Mouse (Mus musculus) 3134 (cell line): ENCODE results near the gene Dgkg.
A peak's percentile ranks its signal among the peaks of the same experiment; 100 is the strongest.

Experiments
- DNase-seq: peaks from one replicate; pipeline ENCODE4 v3.0.0-alpha.2; 2011; ENCODE audit warnings: low spot score; ENCODE audit not compliant: insufficient read length; ENCODE audit errors: extremely low read depth

Gene Dgkg

DNA sequence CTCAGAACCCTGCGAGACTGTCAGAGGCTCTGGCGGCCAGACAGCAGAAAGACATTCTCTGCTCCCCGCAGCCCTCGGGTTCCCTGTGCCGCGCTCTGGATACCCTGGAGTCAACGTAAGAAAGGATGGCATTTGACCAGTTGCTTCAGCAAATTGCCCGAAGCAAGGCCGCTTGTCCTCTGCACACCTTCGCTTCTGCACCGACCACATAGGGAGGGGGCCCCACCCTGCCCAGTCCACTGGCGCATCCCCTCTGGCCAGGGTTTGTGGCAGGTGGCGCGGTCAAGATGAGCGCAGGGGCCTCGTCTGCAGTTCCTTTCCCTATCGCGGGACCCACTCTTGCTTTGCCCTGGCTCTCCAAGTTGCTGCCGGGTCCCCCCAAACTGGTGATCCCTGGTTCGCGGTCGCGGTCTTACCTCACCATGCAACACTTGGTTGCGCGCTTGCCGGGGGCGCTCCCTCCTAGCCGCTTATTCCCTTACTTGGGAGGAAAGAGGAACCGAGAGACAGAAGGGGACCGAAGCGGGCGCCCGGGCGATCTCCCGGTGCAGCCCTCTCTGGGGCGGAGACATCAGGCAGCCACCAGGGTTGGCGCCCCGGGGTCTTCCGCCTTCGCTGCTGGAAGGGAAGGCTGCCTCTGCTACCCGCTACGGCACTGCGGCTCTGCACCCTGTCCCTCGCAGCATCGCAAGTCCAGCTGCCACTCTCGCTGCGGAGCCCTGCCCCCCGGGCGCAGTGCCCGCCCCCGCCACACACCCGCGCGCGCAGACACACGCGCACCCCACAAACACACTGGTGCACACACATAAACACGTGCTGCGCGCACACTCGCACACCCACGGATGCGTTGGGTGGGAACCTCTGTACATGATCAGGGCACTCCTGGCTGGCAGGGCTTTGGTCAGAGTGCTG, at the start of gene Dgkg:
Dgkg (minus strand) TSS at position 689 of the 912 bp plus-strand sequence.
- DNase-seq, result no peak

DNA sequence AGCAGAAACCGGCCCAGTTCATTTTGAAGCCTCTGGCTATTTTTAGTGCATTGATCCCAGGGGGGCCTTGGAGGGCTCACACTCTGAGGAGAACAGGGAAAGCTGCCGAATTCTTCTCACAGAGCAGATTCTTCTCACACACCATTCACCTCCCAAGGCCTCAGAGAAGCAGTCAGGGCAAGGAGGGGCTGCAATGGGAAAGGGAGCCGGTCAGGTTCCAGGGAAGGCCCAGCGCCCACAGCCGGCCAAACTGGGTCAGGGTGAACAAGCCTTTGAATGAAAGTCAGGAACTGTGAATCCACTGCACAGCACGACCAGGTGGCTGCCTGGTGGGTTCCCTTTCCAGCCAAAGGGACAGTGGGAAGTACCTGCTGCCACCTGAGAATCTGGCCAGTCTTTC, 47.9 kb upstream of the Dgkg start:
- no peak for DNase-seq

DNA sequence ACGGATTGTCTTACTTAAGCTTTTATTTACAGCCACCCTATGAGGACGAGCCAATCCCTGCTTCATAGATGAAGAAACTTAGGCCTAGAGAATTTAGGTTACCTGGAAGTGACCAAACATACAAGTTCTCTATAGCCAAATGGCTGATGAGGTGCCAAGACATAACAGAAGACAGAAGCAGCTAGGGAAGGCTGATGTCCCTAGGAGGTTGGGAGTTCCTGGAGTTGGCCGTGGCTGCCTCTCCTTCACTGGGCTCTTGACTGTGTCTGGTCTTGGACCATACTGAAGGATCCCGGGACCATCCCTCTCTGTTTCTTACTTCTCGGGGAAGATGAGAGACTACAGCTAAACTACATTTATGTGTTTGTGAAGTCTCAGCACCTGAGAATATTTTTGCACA, 47.1 kb upstream of the Dgkg start:
- no peak for DNase-seq

GRCm38 (mm10) chr16:22698846-22699760, 42.1 kb upstream of the Dgkg start:
- no peak for DNase-seq

DNA sequence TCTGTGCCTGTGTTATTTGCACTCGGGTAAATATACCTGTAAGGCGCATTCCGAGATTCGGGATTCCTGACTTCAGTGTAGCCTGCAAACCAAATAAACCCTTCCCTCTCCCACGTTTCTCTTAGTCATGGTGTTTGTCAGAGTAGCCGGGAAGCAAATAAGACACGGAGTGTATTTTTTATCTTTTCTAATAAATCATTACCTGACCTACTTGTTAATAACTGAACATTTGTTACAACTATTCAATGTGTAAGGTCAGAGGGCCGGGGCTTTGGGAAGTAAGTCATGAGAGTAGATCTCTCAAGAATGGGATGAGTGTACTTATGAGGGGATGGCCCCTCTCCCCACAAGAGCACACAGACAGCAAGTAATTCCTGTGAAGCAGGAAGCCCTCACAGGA, 41.1 kb upstream of the Dgkg start:
- no peak for DNase-seq

DNA sequence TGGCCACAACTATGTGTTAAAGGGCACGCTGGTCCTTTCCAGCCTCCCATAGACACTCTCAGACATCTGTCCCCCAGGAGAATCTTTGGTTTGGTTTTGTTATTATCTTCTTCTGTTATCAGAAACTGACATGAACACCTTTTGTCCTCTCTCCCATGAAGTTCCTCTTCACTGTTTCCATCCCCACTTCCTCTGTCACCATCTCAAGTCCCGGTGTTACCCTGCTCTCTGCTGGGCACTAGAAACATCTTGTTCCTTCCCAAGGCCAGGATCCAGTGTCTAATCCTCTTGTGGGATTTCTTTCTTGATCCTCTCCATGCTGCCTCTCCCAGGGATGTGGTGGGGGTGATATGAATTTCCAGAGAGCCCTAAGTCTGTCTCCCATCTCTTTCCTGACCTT, 32.6 kb upstream of the Dgkg start:
- DNase-seq, result no peak

- no peak for DNase-seq
Observed at GRCm38 (mm10) chr16:22687711-22688230, 30.8 kb upstream of the Dgkg start.

GRCm38 (mm10) chr16:22683605-22684004, 26.6 kb upstream of the Dgkg start:
- DNase-seq, result no peak

- DNase-seq, result no peak
Observed at GRCm38 (mm10) chr16:22682727-22683126, 25.7 kb upstream of the Dgkg start.

GRCm38 (mm10) chr16:22679641-22680040, 22.6 kb upstream of the Dgkg start:
- no peak for DNase-seq

DNA sequence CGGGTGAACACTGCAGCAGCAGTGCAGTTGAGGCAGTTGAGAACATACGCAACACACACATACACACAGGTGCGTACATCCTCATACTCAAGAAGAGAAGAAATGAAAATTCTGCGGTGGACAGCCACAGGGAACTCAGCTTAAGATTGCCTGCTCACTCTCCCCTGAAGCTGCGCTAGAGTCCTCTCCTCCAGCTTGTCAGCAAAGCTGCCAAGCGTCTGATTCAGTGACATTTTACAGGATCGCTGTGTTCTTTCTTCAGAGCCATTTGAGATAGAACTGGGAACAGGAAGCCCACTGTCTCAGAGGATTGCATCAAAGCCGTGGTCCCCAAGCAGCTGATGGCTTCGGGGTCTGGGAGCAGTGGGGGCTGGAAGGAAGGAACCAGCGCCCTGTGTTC, 17.6 kb upstream of the Dgkg start:
- DNase-seq, result no peak

- no peak for DNase-seq
Observed at GRCm38 (mm10) chr16:22674164-22674563, 17.1 kb upstream of the Dgkg start.

DNA sequence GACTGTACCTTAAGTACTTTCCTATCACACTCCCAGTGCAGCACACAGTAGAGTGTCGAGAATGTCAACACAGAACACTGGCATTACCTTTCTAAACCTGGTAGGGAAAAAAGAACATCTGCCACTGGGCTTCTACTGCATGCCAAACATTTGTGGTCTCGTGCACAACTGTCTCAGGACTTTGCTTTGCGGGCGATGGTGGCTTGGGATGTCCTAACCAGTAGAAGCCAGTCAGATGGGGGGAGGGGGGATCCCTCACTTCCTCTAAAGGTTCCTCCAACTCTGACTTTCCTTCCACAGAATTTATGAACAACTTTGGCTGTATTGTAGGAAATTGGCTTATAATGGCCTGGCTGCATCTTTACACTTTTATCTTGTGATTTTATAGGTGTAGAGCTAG, 7.0 kb upstream of the Dgkg start:
- no peak for DNase-seq

GRCm38 (mm10) chr16:22663136-22663535, 6.1 kb upstream of the Dgkg start:
- DNase-seq, result no peak

DNA sequence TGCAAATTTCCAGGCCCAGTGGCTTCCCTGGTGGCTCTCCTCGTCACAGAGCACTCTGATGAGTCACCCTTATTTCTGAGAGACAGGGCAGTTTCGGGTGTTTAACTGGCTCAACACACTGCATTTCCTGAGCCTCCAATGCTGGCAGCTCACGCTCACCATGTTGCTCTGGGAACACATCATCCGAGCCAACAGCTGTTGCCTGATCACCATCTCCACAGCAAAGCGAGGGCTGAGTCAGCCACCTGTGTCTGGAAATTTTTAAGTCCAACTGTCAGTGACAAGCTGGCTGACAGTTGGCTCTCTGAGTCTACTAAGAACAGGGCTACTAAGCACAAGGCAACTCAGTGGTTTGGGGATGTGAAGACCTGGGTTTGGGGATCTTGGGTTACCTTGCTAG, 4.1 kb upstream of the Dgkg start:
- peak; percentile 68 for DNase-seq

DNA sequence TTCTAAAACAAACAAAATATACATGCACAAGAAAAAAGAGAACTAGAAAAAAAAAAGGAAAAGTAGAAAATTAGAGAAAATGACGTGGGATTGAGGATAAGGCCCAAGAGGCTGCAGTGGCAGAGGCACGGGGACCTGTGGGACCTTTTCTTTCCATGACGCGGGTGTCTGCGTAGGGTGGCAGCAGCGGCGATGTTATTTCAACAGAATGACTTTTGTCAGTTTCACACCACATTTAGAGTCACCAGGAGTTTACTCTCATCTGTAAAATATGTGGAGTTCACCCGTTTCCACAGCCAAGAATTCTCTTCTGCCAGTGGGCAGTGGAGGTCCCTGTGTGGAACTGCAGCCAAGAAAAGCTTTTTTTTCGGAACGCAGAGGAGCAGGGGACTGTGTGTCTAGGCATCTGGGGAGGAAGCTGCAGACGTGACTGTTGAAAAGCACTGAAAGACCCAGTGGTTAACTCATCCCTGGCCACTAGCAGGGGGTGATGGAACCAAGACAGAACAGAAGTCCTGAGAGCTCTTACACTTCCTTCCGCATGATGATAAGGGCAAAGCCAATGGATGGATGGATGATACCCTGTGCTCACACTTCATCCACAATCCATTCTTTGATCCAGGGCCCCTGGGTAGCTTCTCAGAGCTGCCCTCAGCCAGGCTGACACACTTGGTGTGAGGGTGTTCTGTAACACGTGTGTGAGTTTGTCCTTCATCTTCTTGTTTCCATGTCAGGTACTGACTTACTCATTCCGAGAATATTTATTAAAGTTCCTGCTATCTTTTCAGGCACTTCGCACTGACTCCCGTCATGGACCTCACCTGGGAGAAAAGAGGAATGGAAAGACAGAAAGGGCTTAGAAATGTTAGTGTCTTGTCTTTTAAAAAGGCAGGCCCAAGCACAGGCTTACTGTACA, 1.1 kb upstream of the Dgkg start:
- no peak for DNase-seq

DNA sequence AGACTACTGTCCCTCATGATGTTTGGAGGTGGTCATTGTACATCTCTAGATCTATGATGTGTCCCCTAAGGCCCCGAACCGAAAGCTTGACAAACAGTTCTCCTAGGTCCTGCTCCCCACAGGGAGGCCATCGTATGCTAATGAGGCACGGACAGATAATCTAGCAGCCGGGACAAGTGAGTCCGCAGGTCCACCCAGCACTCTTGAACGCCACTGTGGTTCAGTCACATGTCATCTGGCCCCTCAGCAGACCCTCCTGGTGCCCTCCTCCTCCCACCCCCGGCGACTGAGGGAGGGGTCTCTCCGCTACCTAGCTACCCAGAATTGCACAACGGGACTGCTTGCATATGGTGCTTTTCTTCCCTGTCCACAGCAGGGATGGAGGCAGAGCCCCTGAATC, 1.2 kb downstream of the Dgkg start:
- no peak for DNase-seq

GRCm38 (mm10) chr16:22655223-22655622, 1.8 kb downstream of the Dgkg start:
- no peak for DNase-seq

DNA sequence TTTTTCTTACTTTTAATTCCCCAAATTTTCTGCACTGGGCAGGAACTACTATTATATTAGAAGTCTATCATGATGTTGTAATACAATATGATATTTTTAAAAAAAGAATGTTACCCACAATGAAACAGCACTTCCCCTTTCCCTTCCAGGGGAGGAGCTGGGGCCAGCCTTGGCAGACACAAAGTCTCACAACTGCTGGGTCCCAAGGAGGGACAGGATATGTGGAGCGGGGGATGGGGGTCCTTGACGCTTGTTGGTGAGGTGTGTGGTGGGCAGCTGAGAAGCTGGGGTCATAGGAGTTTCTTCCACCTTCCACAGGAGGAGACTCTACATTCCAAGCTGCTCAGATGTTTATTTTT, 2.6 kb downstream of the Dgkg start:
- no peak for DNase-seq

- no peak for DNase-seq
Observed at GRCm38 (mm10) chr16:22653817-22654476, 3.1 kb downstream of the Dgkg start.
